Mouse (Mus musculus): ENCODE measurements around the gene Mybpc1. TPM values are rescaled to one million over a fixed set of nuclear protein-coding genes. Genes with fewer than 3 reads are reported as not detected.

The Mybpc1 gene
- polyA plus RNA-seq, 2 experiments: 0.10 TPM; not detected in 1

- Histone ChIP-seq H3K27me3 (ENCODE audit: control insufficient read depth, insufficient read depth, low read length) (no peaks in the 10 kb centered on the region), H3K4me3 (ENCODE audit: insufficient read depth in 1 of 2, low read depth in 2 of 2, low read length in 2 of 2) (no peak overlapping the region), H3K36me3 (replicated peaks; ENCODE audit: control insufficient read depth, insufficient read depth, low read depth) (no peaks in the 10 kb centered on the region), H3K27ac (no peak overlapping the region), H3K9me3 (ENCODE audit: control insufficient read depth, low read length) (no peaks in the 10 kb centered on the region), H3K9ac (replicated peaks) (no peak overlapping the region), H3K4me2 (ENCODE audit: low read depth) (no peak overlapping the region), H3K4me1 (replicated peaks; ENCODE audit: control insufficient read depth in 2 of 2, insufficient read depth in 2 of 2, low read length in 1 of 2) (no peaks in the 10 kb centered on the region)
- TF ChIP-seq EP300 (IDR thresholded peaks at IDR 0.05; ENCODE audit: low read depth) (no peak), CTCF (IDR thresholded peaks at IDR 0.05; ENCODE audit: low read depth) (no peak)
- ATAC-seq (ENCODE audit: insufficient read depth) (no peak), DNase-seq (ENCODE audit: low read depth in 3 of 3, low spot score in 3 of 3) (no peak)
- 64% methylated on average over 8 of the region's 8 CpGs for WGBS (ENCODE audit: insufficient replicate concordance)
These were observed 30.8 kb downstream of the Mybpc1 start for GRCm38 (mm10) chr10:88574115-88574635.

- H3K27ac ChIP-seq: no peak overlapping the region
- H3K36me3 ChIP-seq (replicated peaks; ENCODE audit: control insufficient read depth, insufficient read depth, low read depth): no peaks in the 10 kb centered on the region
- H3K9me3 ChIP-seq (ENCODE audit: control insufficient read depth, low read length): no peaks in the 10 kb centered on the region
- no peak overlapping the region for H3K4me2 ChIP-seq (ENCODE audit: low read depth)
- 68% methylated on average over 5 of the region's 5 CpGs for WGBS (ENCODE audit: insufficient replicate concordance)
- TF ChIP-seq CTCF (IDR thresholded peaks at IDR 0.05; ENCODE audit: low read depth) (no peak), EP300 (IDR thresholded peaks at IDR 0.05; ENCODE audit: low read depth) (no peak)
- H3K4me3 ChIP-seq (ENCODE audit: insufficient read depth in 1 of 2, low read depth in 2 of 2, low read length in 2 of 2): no peak overlapping the region
- H3K9ac ChIP-seq (replicated peaks): no peak overlapping the region
- H3K4me1 ChIP-seq (replicated peaks; ENCODE audit: control insufficient read depth in 2 of 2, insufficient read depth in 2 of 2, low read length in 1 of 2): no peaks in the 10 kb centered on the region
- DNase-seq (ENCODE audit: low read depth in 3 of 3, low spot score in 3 of 3) (no peak), ATAC-seq (ENCODE audit: insufficient read depth) (no peak)
- H3K27me3 ChIP-seq (ENCODE audit: control insufficient read depth, insufficient read depth, low read length): no peaks in the 10 kb centered on the region
These were observed 32.8 kb downstream of the Mybpc1 start for GRCm38 (mm10) chr10:88572123-88572522.

- no peaks in the 10 kb centered on the region for H3K27me3 ChIP-seq (ENCODE audit: control insufficient read depth, insufficient read depth, low read length)
- H3K27ac ChIP-seq: no peak overlapping the region
- no peak for DNase-seq (ENCODE audit: low read depth in 3 of 3, low spot score in 3 of 3)
- H3K4me1 ChIP-seq (replicated peaks; ENCODE audit: control insufficient read depth in 2 of 2, insufficient read depth in 2 of 2, low read length in 1 of 2): no peaks in the 10 kb centered on the region
- 66% methylated on average over 6 of the region's 6 CpGs for WGBS (ENCODE audit: insufficient replicate concordance)
- TF ChIP-seq EP300 (IDR thresholded peaks at IDR 0.05; ENCODE audit: low read depth) (no peak), CTCF (IDR thresholded peaks at IDR 0.05; ENCODE audit: low read depth) (no peak)
- H3K9me3 ChIP-seq (ENCODE audit: control insufficient read depth, low read length): no peaks in the 10 kb centered on the region
- no peak overlapping the region for H3K4me2 ChIP-seq (ENCODE audit: low read depth)
- H3K4me3 ChIP-seq (ENCODE audit: insufficient read depth in 1 of 2, low read depth in 2 of 2, low read length in 2 of 2): no peak overlapping the region
- H3K9ac ChIP-seq (replicated peaks): no peak overlapping the region
- no peak for ATAC-seq (ENCODE audit: insufficient read depth)
- no peaks in the 10 kb centered on the region for H3K36me3 ChIP-seq (replicated peaks; ENCODE audit: control insufficient read depth, insufficient read depth, low read depth)
These were observed 47.9 kb downstream of the Mybpc1 start for GRCm38 (mm10) chr10:88557046-88557445.

GRCm38 (mm10) chr10:88552738-88553137 is 52.2 kb downstream of the Mybpc1 start:
- Histone ChIP-seq H3K4me3 (ENCODE audit: insufficient read depth in 1 of 2, low read depth in 2 of 2, low read length in 2 of 2) (no peak overlapping the region), H3K27me3 (ENCODE audit: control insufficient read depth, insufficient read depth, low read length) (no peaks in the 10 kb centered on the region), H3K36me3 (replicated peaks; ENCODE audit: control insufficient read depth, insufficient read depth, low read depth) (no peaks in the 10 kb centered on the region), H3K4me1 (replicated peaks; ENCODE audit: control insufficient read depth in 2 of 2, insufficient read depth in 2 of 2, low read length in 1 of 2) (no peaks in the 10 kb centered on the region), H3K9me3 (ENCODE audit: control insufficient read depth, low read length) (no peaks in the 10 kb centered on the region), H3K9ac (replicated peaks) (no peak overlapping the region), H3K27ac (no peak overlapping the region), H3K4me2 (ENCODE audit: low read depth) (no peak overlapping the region)
- no peak for ATAC-seq (ENCODE audit: insufficient read depth)
- no peak for TF ChIP-seq EP300 (IDR thresholded peaks at IDR 0.05; ENCODE audit: low read depth)
- TF ChIP-seq CTCF (IDR thresholded peaks at IDR 0.05; ENCODE audit: low read depth): no peak; the same call in 1 of the 2 replicates
- no peak for DNase-seq (ENCODE audit: low read depth in 3 of 3, low spot score in 3 of 3)
- WGBS (ENCODE audit: insufficient replicate concordance): 85% methylated on average over 2 of the region's 2 CpGs

- Histone ChIP-seq H3K4me3 (ENCODE audit: insufficient read depth in 1 of 2, low read depth in 2 of 2, low read length in 2 of 2) (no peak overlapping the region), H3K27me3 (ENCODE audit: control insufficient read depth, insufficient read depth, low read length) (no peaks in the 10 kb centered on the region), H3K36me3 (replicated peaks; ENCODE audit: control insufficient read depth, insufficient read depth, low read depth) (no peaks in the 10 kb centered on the region), H3K9ac (replicated peaks) (no peak overlapping the region), H3K9me3 (ENCODE audit: control insufficient read depth, low read length) (no peaks in the 10 kb centered on the region), H3K4me1 (replicated peaks; ENCODE audit: control insufficient read depth in 2 of 2, insufficient read depth in 2 of 2, low read length in 1 of 2) (no peaks in the 10 kb centered on the region), H3K4me2 (ENCODE audit: low read depth) (no peak overlapping the region), H3K27ac (no peak overlapping the region)
- no peak for DNase-seq (ENCODE audit: low read depth in 3 of 3, low spot score in 3 of 3)
- 52% methylated on average over 3 of the region's 3 CpGs for WGBS (ENCODE audit: insufficient replicate concordance)
- TF ChIP-seq EP300 (IDR thresholded peaks at IDR 0.05; ENCODE audit: low read depth) (no peak), CTCF (IDR thresholded peaks at IDR 0.05; ENCODE audit: low read depth) (peak; percentile 39)
- no peak for ATAC-seq (ENCODE audit: insufficient read depth)
These were observed 54.7 kb downstream of the Mybpc1 start for GRCm38 (mm10) chr10:88550225-88550624.

Data from liver, embryonic 14.5 days (tissue).